Mouse (Mus musculus): ENCODE measurements around the gene Gm45521.

DNA sequence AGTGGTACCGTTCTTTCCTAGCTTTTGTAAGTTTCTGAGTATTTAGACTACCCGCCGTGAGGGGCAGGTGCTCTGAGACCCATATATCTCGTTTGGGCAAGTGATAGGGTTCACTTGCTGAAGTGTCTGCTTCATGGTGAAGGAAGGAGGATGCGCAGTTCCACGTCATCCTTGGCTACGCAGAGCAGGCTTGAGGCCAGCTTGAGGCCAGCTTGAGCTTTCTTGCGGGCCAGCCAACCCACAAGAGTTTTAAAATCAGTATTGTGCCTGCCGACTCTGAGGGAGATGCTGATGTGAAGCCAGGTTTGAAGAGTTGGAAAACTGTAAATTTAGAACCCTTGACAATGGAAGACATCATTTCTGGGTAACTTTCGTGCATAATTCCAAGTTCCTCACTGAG lies 50.8 kb downstream of the Gm45521 start:
- TF ChIP-seq EP300 (IDR thresholded peaks at IDR 0.05; ENCODE audit: low read depth) (no peak), CTCF (IDR thresholded peaks at IDR 0.05; ENCODE audit: low read depth) (no peak)

All from liver, postnatal 0 days (tissue).